Mouse (Mus musculus): ENCODE data around the gene Coq4.

The Coq4 gene

GRCm38 (mm10) chr2:29802075-29802826 is 15.0 kb downstream of the Coq4 start, which contains the start of gene Slc27a4:
Gene Slc27a4, plus strand, starts transcription at chr2:29802634.
- DNase-seq = peak; percentile 92

- DNase-seq = no peak
Observed at GRCm38 (mm10) chr2:29802827-29803201, 15.5 kb downstream of the Coq4 start.

GRCm38 (mm10) chr2:29803400-29803831 is 16.1 kb downstream of the Coq4 start:
- DNase-seq = no peak

DNA sequence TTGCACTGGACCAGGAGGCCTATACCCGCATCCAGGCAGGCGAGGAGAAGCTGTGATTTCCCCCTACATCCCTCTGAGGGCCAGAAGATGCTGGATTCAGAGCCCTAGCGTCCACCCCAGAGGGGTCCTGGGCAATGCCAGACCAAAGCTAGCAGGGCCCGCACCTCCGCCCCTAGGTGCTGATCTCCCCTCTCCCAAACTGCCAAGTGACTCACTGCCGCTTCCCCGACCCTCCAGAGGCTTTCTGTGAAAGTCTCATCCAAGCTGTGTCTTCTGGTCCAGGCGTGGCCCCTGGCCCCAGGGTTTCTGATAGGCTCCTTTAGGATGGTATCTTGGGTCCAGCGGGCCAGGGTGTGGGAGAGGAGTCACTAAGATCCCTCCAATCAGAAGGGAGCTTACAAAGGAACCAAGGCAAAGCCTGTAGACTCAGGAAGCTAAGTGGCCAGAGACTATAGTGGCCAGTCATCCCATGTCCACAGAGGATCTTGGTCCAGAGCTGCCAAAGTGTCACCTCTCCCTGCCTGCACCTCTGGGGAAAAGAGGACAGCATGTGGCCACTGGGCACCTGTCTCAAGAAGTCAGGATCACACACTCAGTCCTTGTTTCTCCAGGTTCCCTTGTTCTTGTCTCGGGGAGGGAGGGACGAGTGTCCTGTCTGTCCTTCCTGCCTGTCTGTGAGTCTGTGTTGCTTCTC is 28.5 kb downstream of the Coq4 start:
- DNase-seq = no peak

- peak; percentile 41 to 50 for DNase-seq
Observed at GRCm38 (mm10) chr2:29817426-29818232, 30.3 kb downstream of the Coq4 start.

- no peak for DNase-seq
Observed at GRCm38 (mm10) chr2:29819363-29819762, 32.1 kb downstream of the Coq4 start.

DNA sequence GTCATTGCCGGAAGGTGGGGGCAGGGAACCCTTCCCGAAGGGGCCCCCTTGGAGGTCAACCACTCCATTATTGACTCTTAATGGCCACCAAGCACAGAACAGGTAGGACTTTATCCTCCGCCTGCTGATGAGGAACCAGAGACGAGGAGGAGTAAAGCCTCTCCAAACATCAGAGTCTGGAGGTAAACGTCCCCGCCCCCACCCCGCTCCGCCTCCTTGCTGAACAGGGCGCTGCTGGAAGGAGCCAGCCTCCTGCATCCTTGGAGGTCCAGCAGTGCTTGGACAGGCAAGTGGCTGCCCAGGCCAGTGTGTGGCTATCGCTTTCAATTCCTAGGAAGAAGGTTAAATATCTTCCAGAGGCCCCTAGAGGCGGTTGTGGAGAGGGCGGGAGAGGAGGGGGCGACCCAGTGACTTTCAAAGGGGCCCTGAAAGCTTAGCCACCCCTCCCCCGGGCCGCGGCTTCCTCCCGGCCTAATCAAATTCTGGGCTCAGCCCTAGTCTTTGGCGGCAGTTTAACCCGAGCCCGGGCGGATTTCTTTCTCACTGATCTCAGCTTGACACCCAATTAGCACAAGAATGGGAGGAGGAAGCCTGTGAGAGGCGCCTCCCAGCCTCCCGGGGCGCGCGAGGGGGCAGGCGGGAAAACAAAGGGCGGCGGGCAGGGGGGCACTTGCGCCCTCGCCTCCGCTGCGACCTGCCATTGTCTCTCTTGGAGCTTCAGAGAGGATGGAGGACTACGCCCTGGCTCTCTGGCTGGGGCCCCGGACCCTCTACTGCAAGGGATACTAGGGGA is 32.9 kb downstream of the Coq4 start, which contains the start of gene Urm1:
TSS of gene Urm1 (plus strand) at position 51 of the 793 bp plus-strand sequence.
- peak; percentile 46 to 60 for DNase-seq

DNA sequence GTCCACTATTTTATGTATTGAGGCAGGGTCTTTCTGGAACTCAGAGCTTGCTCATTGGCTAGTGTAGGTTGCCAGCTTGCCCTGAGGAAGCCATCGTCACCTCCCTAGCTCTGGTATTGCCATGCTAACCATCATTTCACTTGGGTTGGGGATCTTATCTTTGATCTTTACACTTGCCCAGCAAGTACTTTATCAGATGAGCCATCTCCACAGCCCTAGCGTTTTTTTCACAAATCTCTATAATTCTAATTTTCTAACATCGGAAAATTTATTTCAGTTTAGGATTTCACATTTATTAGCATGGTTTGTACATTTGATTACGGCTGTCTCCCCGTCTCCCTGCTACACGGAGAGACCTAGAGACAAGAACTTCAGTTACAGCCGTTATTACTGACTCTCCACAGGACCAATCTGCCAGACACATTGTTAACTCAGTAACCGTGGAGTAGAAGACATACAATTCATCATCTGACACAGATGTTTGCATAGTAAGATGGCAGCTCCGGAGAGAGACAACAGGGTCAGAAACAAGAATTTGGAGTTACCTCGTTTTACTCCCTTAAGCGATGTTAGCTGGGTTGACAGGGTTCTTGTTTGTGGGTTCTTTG is 39.1 kb downstream of the Coq4 start:
- no peak for DNase-seq

GRCm38 (mm10) chr2:29826926-29827708 is 39.8 kb downstream of the Coq4 start:
- DNase-seq = peak; percentile 88 to 91

GRCm38 (mm10) chr2:29827709-29828024 is 40.4 kb downstream of the Coq4 start:
- no peak for DNase-seq

DNA sequence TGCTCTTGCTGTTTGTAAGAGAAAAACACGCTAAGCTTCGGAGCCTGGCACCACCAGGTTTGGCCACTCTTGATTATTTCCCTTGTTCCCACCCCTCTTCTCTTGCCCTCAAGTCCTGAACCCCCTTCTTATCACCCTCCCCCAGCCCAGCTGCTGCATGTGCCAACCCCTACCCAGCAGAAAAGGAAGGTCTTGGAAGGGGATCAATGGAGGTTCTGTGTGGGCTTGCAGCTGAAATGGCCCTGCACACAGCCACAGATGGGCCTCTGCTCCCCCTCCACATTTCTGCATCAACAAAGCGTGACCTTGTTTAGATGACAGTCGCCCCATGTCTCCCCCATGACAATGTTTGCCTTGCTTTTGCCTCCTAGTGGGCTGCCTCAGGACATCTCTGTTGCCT is 43.8 kb downstream of the Coq4 start:
- no peak for DNase-seq

DNA sequence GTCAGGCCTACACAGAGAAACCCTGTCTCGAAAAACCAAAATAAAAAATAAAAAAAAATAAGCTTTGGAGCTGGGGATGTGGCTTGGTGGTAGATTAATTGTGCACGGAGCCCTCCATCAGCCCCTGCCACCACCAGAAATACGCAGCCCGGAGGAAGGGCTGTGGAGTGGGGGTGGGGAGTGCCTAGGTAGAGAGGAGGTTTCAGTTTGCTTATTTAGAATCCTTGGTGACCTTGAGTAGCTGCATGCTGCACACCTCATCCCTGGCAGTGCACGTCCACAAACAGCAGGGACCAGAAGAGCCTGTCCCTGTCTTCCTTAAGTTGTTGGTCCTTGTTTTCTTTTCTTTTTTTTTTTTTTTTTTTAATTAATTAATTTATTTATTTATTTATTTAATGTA is 46.5 kb downstream of the Coq4 start:
- no peak for DNase-seq

DNA sequence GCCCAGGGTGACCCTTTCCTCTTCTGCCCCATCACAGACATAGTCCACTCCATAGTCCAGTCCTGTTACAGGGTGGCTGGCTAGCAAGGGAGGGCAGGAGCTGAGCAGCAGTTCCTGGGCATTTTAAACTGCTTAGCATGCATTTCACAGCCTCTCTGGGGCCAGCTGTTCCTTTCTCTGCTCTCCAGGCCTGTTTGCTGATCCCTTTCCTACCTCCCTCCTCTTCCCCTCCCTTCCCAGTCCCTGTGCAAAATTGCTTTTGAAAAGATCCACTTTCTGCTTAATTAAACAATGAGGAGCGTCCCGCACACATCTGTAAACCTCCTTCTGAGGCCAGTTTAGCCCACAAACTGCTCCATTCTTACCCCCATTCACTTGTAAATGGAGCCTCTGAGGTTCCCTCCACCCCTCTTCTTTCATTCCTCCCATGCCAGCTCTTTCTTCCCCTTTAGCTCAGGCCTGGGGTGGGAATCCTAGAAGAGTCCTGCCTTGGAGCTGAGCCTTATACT is 48.2 kb downstream of the Coq4 start:
- DNase-seq = no peak

- no peak for DNase-seq
Observed at GRCm38 (mm10) chr2:29839460-29839859, 52.2 kb downstream of the Coq4 start.

GRCm38 (mm10) chr2:29843231-29844105 is 56.2 kb downstream of the Coq4 start:
- no peak for DNase-seq

- no peak for DNase-seq
Observed at GRCm38 (mm10) chr2:29844115-29844514, 56.8 kb downstream of the Coq4 start.

- no peak for DNase-seq
Observed at GRCm38 (mm10) chr2:29844661-29845060, 57.4 kb downstream of the Coq4 start.

GRCm38 (mm10) chr2:29845636-29846035 is 58.3 kb downstream of the Coq4 start:
- no peak for DNase-seq

GRCm38 (mm10) chr2:29846061-29846853 is 59.0 kb downstream of the Coq4 start:
- no peak for DNase-seq

Data from thymus, adult 18-20 months (tissue).